Mouse (Mus musculus): ENCODE measurements around the gene Xrcc1.
A peak's percentile ranks its signal among the peaks of the same experiment; 100 is the strongest.

Gene Xrcc1

DNA sequence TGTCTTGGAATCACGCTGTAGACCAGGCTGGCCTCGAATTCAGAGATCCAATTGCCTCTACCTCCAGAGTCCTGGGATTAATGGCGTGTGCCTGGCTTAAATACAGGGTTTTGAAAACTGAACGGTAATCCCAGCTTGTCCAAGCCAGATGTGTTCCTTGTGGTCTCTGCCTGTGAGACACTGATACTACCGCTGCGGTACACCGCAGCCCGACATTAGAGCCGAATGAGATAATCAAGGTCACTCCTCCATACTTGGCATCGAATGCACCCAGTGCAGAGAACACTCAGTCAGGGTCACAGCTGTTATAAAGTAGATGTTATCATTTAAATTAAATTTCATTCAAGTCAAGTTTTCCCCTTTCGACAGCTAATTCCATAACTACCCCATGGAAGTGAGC, 17.2 kb upstream of the Xrcc1 start:
- no peak for DNase-seq (ENCODE audit: low spot score in 2 of 2)

DNA sequence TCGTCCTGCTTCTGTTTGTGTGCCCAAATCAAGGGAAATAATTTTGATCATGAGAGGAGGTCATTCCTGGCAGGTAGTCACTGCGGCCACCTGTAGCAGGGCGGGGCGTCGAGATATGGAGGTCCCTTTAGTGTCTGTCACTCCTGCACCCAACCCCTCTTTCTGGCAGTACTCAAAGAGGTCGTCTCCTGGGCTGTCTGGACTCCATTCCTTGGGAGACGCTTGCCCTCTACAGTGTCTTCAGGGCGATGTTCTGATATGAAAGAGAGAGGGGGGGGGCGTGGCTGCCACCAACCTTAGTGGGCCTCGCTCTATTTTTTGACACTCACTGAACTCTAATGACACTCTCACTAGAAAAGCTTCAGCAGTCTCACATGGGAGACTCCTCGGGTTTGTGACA, 16.5 kb upstream of the Xrcc1 start:
- no peak for DNase-seq (ENCODE audit: low spot score in 2 of 2)

DNA sequence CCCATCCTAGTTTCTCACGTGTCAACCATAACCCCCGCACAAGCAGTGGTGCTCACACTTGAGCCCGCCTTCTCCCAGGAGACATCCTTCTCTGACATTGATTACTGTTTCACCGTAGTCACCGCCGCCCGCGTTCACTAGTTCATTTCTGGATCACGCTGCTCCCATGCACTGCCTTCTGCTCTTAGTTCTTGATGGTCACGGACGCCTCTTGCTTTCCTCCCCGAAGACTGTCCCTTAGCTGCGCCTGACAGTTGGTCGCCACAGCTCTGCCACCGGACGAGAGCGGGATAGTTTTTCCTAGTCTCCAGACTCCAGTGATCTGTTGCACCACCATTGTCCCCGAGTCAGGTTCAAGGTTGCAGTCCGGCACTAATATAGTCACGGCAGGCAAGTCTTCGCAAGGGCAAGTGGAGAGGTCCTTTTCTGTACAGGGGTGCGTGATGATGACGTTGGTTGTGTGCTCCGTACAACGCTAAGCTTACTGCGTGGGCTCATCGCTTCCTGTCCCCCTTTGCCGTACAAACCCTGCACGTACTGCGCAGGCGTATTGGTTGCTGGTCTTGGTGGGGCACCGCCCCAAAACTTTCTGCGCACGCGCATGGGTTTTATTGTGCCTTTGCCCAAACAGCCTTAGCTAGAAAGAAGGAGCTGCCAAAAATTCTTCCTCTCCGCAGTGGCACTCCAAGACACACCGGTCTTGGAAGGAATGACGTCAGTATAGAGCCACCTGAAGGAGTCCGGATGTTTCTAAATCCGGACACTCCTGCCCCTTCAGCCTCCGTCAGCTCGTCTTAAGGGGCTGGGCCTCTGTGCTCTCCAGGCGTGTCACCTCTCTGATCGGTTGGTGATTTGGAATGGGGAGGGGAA, 15.8 kb upstream of the Xrcc1 start, which contains the start of gene Irgq:
Irgq (plus strand) TSS at position 628 of the 870 bp plus-strand sequence.
- peak; percentile 90 to 97 for DNase-seq (ENCODE audit: low spot score in 2 of 2)

- peak; percentile 57 to 83 for DNase-seq (ENCODE audit: low spot score in 2 of 2)
Observed at GRCm38 (mm10) chr7:24531211-24531971, 14.7 kb upstream of the Xrcc1 start.

- no peak for DNase-seq (ENCODE audit: low spot score in 2 of 2)
Observed at GRCm38 (mm10) chr7:24533031-24533571, 13.0 kb upstream of the Xrcc1 start.

DNA sequence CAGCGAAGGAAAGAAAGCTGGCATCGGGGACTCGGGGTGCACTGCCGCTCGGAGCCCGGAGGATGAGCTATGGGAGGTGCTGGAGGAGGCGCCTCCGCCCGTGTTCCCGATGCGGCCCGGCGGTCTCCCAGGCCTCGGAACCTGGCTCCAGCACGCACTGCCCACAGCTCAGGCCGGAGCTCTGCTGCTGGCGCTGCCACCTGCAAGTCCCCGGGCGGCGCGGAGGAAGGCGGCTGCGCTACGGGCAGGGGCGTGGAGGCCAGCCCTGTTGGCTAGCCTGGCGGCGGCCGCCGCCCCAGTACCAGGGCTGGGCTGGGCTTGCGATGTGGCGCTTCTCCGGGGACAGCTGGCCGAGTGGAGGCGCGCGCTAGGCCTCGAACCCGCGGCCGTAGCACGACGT, 12.3 kb upstream of the Xrcc1 start:
- DNase-seq (ENCODE audit: low spot score in 2 of 2): no peak

GRCm38 (mm10) chr7:24534301-24534700, 11.8 kb upstream of the Xrcc1 start:
- no peak for DNase-seq (ENCODE audit: low spot score in 2 of 2)

GRCm38 (mm10) chr7:24537081-24537480, 9.0 kb upstream of the Xrcc1 start:
- no peak for DNase-seq (ENCODE audit: low spot score in 2 of 2)

- no peak for DNase-seq (ENCODE audit: low spot score in 2 of 2)
Observed at GRCm38 (mm10) chr7:24537591-24537990, 8.5 kb upstream of the Xrcc1 start.

GRCm38 (mm10) chr7:24538154-24538553, 7.9 kb upstream of the Xrcc1 start:
- no peak for DNase-seq (ENCODE audit: low spot score in 2 of 2)

GRCm38 (mm10) chr7:24538701-24539100, 7.4 kb upstream of the Xrcc1 start:
- no peak for DNase-seq (ENCODE audit: low spot score in 2 of 2)

- no peak for DNase-seq (ENCODE audit: low spot score in 2 of 2)
Observed at GRCm38 (mm10) chr7:24539686-24540085, 6.4 kb upstream of the Xrcc1 start.

- DNase-seq (ENCODE audit: low spot score in 2 of 2): no peak
Observed at GRCm38 (mm10) chr7:24544506-24544905, 1.6 kb upstream of the Xrcc1 start.

DNA sequence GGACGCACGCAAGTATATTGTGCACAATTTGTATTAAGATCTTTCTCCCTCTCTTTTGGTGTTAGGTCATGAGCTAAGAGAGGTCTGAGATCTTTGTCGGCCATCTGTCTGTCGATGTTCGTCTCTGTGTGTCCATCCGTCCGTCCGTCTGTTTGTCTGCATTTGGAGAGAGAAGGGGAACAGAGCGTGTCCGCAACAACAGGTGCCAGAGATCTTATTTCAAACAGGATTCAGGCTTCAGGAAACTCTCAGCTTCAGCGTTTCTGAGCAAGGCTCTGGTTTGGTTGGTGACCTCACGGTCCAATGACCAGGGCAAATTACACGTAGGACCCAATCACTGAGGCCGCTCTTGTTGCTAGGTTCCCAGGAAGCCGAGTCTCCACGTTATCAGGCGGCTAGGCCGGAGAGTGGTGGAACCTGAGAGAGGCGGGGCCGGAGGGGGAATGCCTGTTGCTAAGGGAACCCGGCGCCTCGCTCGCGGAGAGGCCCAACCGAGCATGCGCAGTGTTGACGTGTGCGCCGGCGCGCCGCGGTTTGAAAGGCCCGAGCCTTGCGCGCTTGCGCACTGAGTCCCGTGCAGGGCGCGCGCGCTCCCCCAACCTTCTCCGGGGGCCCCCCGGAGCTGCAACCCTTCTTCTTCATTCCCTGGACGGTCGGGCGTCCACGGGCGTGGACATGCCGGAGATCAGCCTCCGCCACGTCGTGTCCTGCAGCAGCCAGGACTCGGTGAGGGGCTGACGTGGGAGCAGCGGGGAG, 723 bp downstream of the Xrcc1 start:
- DNase-seq (ENCODE audit: low spot score in 2 of 2): peak; percentile 93 to 99

GRCm38 (mm10) chr7:24547534-24548036, 1.5 kb downstream of the Xrcc1 start:
- no peak for DNase-seq (ENCODE audit: low spot score in 2 of 2)

DNA sequence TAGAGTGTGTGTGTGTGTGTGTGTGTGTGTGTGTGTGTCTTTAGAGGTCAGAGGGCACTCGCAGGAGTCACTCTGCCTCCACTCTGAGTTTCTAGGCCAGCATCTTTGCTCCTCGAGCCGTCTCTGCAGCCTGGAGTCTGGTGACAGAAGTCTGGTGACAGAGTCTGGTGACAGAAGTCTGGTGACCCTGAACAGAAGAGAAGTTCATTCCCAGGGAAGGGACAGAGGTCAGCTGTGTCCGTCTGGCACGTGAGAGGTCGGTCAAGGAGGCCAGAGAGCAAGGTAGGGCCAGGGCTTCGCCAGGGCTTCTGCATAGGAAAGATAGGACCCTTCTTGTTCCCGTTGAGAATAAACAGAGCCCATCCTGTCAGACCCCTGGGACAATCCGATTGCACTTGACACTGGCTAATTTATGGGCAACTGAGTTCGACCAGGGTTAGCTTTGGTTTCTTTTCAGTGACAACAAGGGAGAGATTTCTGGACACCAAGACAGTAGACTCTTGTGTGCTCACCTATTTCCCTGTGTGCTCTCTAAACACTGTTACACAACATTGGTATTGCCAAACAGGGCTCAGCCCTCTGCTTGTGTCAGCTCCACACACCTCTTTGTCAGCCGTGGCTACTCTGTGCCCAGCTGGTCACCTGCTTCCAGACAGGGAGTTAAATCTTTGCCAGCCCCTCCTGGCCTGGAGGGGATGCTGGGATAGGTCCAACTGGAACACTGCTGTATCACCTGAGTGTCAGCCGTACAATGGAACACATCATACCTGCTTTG, 6.1 kb downstream of the Xrcc1 start:
- DNase-seq (ENCODE audit: low spot score in 2 of 2): no peak

GRCm38 (mm10) chr7:24555786-24556185, 9.7 kb downstream of the Xrcc1 start:
- no peak for DNase-seq (ENCODE audit: low spot score in 2 of 2)

DNA sequence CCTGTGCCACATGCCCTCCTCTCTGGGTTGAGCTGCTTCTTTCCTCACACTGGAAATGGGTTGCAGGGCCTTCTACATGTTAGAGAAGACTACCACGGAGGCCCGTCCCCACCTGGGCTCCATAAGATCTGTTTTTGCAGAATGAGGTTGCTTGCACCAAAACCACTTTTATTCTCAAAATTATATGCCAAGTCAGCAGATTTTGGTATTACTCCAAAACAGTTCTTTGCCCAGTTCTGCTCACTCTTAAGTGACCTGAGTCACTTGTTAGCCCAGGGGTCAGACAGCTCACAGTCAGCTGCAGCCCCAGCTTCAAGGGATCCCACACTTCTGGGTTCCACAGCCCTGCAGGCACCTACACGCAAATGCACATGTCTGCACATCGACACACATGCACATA, 15.4 kb downstream of the Xrcc1 start:
- DNase-seq (ENCODE audit: low spot score in 2 of 2): no peak

DNA sequence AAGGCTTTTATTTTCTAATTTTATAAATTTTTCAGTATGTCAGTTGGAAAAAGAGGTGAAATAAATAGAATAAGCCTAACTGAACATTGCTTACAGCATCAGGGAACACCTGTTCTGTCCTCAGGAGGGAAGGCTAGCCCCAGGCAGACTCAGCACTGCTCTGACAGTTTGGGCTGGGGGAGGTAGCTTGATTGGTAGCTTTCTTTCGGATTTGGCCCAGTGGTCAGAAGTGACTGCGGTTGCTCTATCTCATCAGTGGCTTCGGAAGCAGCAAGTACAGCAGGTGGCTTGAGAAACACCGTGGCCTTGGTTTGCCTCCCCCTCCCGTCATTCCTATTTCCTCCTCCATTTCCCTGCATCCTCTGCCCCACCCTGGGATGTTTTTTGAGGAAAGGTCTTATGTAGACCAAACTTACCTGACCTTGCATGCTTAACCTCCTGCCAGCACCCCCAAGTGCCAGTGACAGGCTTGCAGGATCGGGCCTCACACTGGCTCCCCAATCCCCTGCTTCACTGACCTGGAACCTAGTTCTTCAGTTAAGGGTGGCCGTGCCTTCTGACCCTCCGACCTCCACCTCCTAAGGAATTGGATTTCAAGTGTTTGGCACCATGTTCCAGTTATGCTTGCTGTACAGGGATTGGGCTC, 17.2 kb downstream of the Xrcc1 start:
- DNase-seq (ENCODE audit: low spot score in 2 of 2): peak in 1 of 2 experiments; percentile 36

- no peak for DNase-seq (ENCODE audit: low spot score in 2 of 2)
Observed at GRCm38 (mm10) chr7:24563837-24564206, 17.7 kb downstream of the Xrcc1 start.
